Mouse (Mus musculus) liver, embryonic 12.5 days (tissue): ENCODE results near the gene Rps6. TPM values are rescaled to one million over a fixed set of nuclear protein-coding genes. Genes with fewer than 3 reads are reported as not detected.
A peak's percentile ranks its signal among the peaks of the same experiment; 100 is the strongest.

Source experiments
- ATAC-seq: fragments of 200-750 bp; cut with Nextera tagmentation; 2 replicates; pipeline ENCODE4 v1.8.0; 2017; ENCODE audit warnings: moderate number of reproducible peaks, mild to moderate bottlenecking, moderate library complexity
- H3K27ac ChIP-seq: fragments of 300-500 bp; sonication (generic); 2 replicates; pipeline ENCODE4 v1.5.1; 2016; ENCODE audit warnings: mild to moderate bottlenecking
- H3K27me3 ChIP-seq: fragments of 300-500 bp; sonication (generic); replicated peaks from 2 replicates; pipeline ENCODE4 v1.6.1; 2016; ENCODE audit warnings: mild to moderate bottlenecking, moderate library complexity
- H3K36me3 ChIP-seq: fragments of 300-500 bp; sonication (generic); 2 replicates; pipeline ENCODE4 v1.6.1; 2016; ENCODE audit warnings: mild to moderate bottlenecking, moderate library complexity
- H3K4me1 ChIP-seq: fragments of 300-500 bp; sonication (generic); 2 replicates; pipeline ENCODE4 v1.6.1; 2016
- H3K4me2 ChIP-seq: fragments of 300-500 bp; sonication (generic); 2 replicates; pipeline ENCODE4 v1.6.1; 2016; ENCODE audit warnings: mild to moderate bottlenecking, moderate library complexity
- H3K4me3 ChIP-seq: fragments of 300-500 bp; sonication (generic); 2 replicates; pipeline ENCODE4 v1.5.1; 2016; ENCODE audit warnings: mild to moderate bottlenecking, moderate library complexity
- H3K9ac ChIP-seq: fragments of 300-500 bp; sonication (generic); 2 replicates; pipeline ENCODE4 v1.6.1; 2016; ENCODE audit warnings: mild to moderate bottlenecking, moderate library complexity
- H3K9me3 ChIP-seq: fragments of 300-500 bp; sonication (generic); replicated peaks from 2 replicates; pipeline ENCODE4 v1.6.1; 2016; ENCODE audit warnings: mild to moderate bottlenecking, moderate library complexity
- WGBS: fragments of 180-500 bp; shearing (Covaris S2); methylation state at CpG from one replicate; pipeline ENCODE4 v1.1.7; 2016; ENCODE audit not compliant: insufficient replicate concordance; 5-methylcytosine and 5-hydroxymethylcytosine counted together
- polyA plus RNA-seq: library from polyadenylated mRNA; unstranded; fragments of >200 nt; fragmentation: Nextera tagmentation; extraction: Ambion mirVana; gene quantifications from 2 replicates; pipeline ENCODE4 v1.2.1, GENCODE M21; 2016

Rps6 gene
- polyA plus RNA-seq: 704 and 734 TPM in 2 replicates

GRCm38 (mm10) chr4:86857113-86858069 is at the start of gene Rps6:
Rps6 (minus strand) TSS chr4:86857412.
- Histone ChIP-seq H3K27me3 (0 out of 2 replicates have a peak, but pooled peaks cover 7% of the 10 kb centered on the region), H3K36me3 (peaks cover 37% of the 10 kb centered on the region), H3K9ac (peak within 1 kb of the TSS; percentile 99), H3K4me1 (peaks cover 24% of the 10 kb centered on the region), H3K4me2 (peak within 1 kb of the TSS; percentile 85), H3K27ac (peak within 1 kb of the TSS; percentile 93), H3K4me3 (peak within 1 kb of the TSS; percentile 97), H3K9me3 (no peaks in the 10 kb centered on the region)
- WGBS: 2% methylated on average over 67 of the region's 68 CpGs
- peak; percentile 95 for ATAC-seq

GRCm38 (mm10) chr4:86905869-86906268 is 48.7 kb upstream of the Rps6 start:
- 74% methylated on average over 1 of the region's 1 CpGs for WGBS
- no peaks in the 10 kb centered on the region for H3K36me3 ChIP-seq
- H3K4me2 ChIP-seq: no peak overlapping the region
- H3K9me3 ChIP-seq: no peaks in the 10 kb centered on the region
- no peak overlapping the region for H3K9ac ChIP-seq
- H3K27ac ChIP-seq: no peak overlapping the region
- H3K4me3 ChIP-seq: no peak overlapping the region
- 0 out of 2 replicates have a peak, but pooled peaks cover 6% of the 10 kb centered on the region for H3K4me1 ChIP-seq
- H3K27me3 ChIP-seq: no peaks in the 10 kb centered on the region
- ATAC-seq: no peak

GRCm38 (mm10) chr4:86904969-86905368 is 47.8 kb upstream of the Rps6 start:
- Histone ChIP-seq H3K4me2 (no peak overlapping the region), H3K27me3 (no peaks in the 10 kb centered on the region), H3K36me3 (no peaks in the 10 kb centered on the region), H3K27ac (no peak overlapping the region), H3K9ac (no peak overlapping the region), H3K4me1 (0 out of 2 replicates have a peak, but pooled peaks cover 6% of the 10 kb centered on the region), H3K4me3 (no peak overlapping the region), H3K9me3 (no peaks in the 10 kb centered on the region)
- no peak for ATAC-seq
- WGBS: 21% methylated on average over 3 of the region's 3 CpGs

GRCm38 (mm10) chr4:86902351-86902750 is 45.1 kb upstream of the Rps6 start:
- ATAC-seq: peak; percentile 30; the same call in 1 of the 2 replicates
- Histone ChIP-seq H3K27ac (peak overlapping the region; percentile 25; the same call in 1 of the 2 replicates), H3K4me1 (peaks cover 6% of the 10 kb centered on the region; the same call in 1 of the 2 replicates), H3K27me3 (no peaks in the 10 kb centered on the region), H3K4me3 (no peak overlapping the region), H3K9me3 (no peaks in the 10 kb centered on the region), H3K4me2 (no peak overlapping the region), H3K36me3 (no peaks in the 10 kb centered on the region), H3K9ac (no peak overlapping the region)
- WGBS: 23% methylated on average over 6 of the region's 6 CpGs

- peaks cover 6% of the 10 kb centered on the region; the same call in 1 of the 2 replicates for H3K4me1 ChIP-seq
- H3K27me3 ChIP-seq: no peaks in the 10 kb centered on the region
- peak overlapping the region; percentile 30; the same call in 1 of the 2 replicates for H3K27ac ChIP-seq
- H3K9ac ChIP-seq: no peak overlapping the region
- 33% methylated on average over 14 of the region's 14 CpGs for WGBS
- H3K36me3 ChIP-seq: no peaks in the 10 kb centered on the region
- no peak overlapping the region for H3K4me2 ChIP-seq
- H3K9me3 ChIP-seq: no peaks in the 10 kb centered on the region
- no peak overlapping the region for H3K4me3 ChIP-seq
- ATAC-seq: peak; percentile 40
These were observed 41.7 kb upstream of the Rps6 start for GRCm38 (mm10) chr4:86898791-86899474.

- no peak overlapping the region for H3K4me2 ChIP-seq
- H3K4me1 ChIP-seq: peaks cover 6% of the 10 kb centered on the region; the same call in 1 of the 2 replicates
- no peaks in the 10 kb centered on the region for H3K27me3 ChIP-seq
- no peak overlapping the region for H3K9ac ChIP-seq
- no peak overlapping the region for H3K4me3 ChIP-seq
- H3K9me3 ChIP-seq: no peaks in the 10 kb centered on the region
- no peak for ATAC-seq
- no peaks in the 10 kb centered on the region for H3K36me3 ChIP-seq
- WGBS: 58% methylated on average over 7 of the region's 7 CpGs
- no peak overlapping the region for H3K27ac ChIP-seq
These were observed 40.2 kb upstream of the Rps6 start for GRCm38 (mm10) chr4:86897411-86897810.

GRCm38 (mm10) chr4:86887879-86888278 is 30.7 kb upstream of the Rps6 start:
- H3K27ac ChIP-seq: no peak overlapping the region
- ATAC-seq: no peak
- H3K9ac ChIP-seq: no peak overlapping the region
- H3K4me1 ChIP-seq: peaks cover 22% of the 10 kb centered on the region
- WGBS: 71% methylated on average over 5 of the region's 5 CpGs
- H3K4me3 ChIP-seq: no peak overlapping the region
- no peak overlapping the region for H3K4me2 ChIP-seq
- H3K36me3 ChIP-seq: no peaks in the 10 kb centered on the region
- H3K9me3 ChIP-seq: no peaks in the 10 kb centered on the region
- H3K27me3 ChIP-seq: no peaks in the 10 kb centered on the region

- no peaks in the 10 kb centered on the region for H3K36me3 ChIP-seq
- ATAC-seq: peak; percentile 81
- H3K4me1 ChIP-seq: peaks cover 22% of the 10 kb centered on the region
- H3K27ac ChIP-seq: peak overlapping the region; percentile 72
- no peaks in the 10 kb centered on the region for H3K9me3 ChIP-seq
- WGBS: 3% methylated on average over 18 of the region's 18 CpGs
- H3K4me2 ChIP-seq: peak overlapping the region; percentile 82
- H3K9ac ChIP-seq: peak overlapping the region; percentile 58
- H3K4me3 ChIP-seq: peak overlapping the region; percentile 58
- no peaks in the 10 kb centered on the region for H3K27me3 ChIP-seq
These were observed 29.1 kb upstream of the Rps6 start for GRCm38 (mm10) chr4:86886160-86886878.

- Histone ChIP-seq H3K27ac (peak overlapping the region; percentile 72), H3K9me3 (no peaks in the 10 kb centered on the region), H3K9ac (peak overlapping the region; percentile 58), H3K27me3 (no peaks in the 10 kb centered on the region), H3K36me3 (no peaks in the 10 kb centered on the region), H3K4me1 (peaks cover 22% of the 10 kb centered on the region), H3K4me3 (peak overlapping the region; percentile 58), H3K4me2 (peak overlapping the region; percentile 82)
- peak; percentile 80 for ATAC-seq
- 19% methylated on average over 12 of the region's 12 CpGs for WGBS
These were observed 28.6 kb upstream of the Rps6 start for GRCm38 (mm10) chr4:86885790-86886159.

- Histone ChIP-seq H3K27ac (no peak overlapping the region), H3K4me1 (peaks cover 22% of the 10 kb centered on the region), H3K4me2 (no peak overlapping the region), H3K36me3 (no peaks in the 10 kb centered on the region), H3K9ac (no peak overlapping the region), H3K4me3 (no peak overlapping the region), H3K27me3 (no peaks in the 10 kb centered on the region), H3K9me3 (0 out of 2 replicates have a peak, but pooled peaks cover 1% of the 10 kb centered on the region)
- ATAC-seq: 0 out of 2 replicates have a peak, but pooled peaks have one; percentile 52
- 19% methylated on average over 4 of the region's 4 CpGs for whole genome bisulfite sequencing
These were observed 27.7 kb upstream of the Rps6 start for GRCm38 (mm10) chr4:86884945-86885344.

- no peaks in the 10 kb centered on the region; the same call in 1 of the 2 replicates for H3K27me3 ChIP-seq
- 35% methylated on average over 2 of the region's 2 CpGs for WGBS
- no peak overlapping the region for H3K27ac ChIP-seq
- no peak overlapping the region for H3K4me2 ChIP-seq
- no peak for ATAC-seq
- no peak overlapping the region for H3K4me3 ChIP-seq
- H3K9ac ChIP-seq: no peak overlapping the region
- H3K4me1 ChIP-seq: peaks cover 21% of the 10 kb centered on the region
- H3K9me3 ChIP-seq: 0 out of 2 replicates have a peak, but pooled peaks cover 3% of the 10 kb centered on the region
- H3K36me3 ChIP-seq: no peaks in the 10 kb centered on the region
These were observed 25.2 kb upstream of the Rps6 start for GRCm38 (mm10) chr4:86882413-86882812.
